Mouse (Mus musculus): ENCODE results near the gene Cyth2. TPM values are rescaled to one million over a fixed set of nuclear protein-coding genes. Genes with fewer than 3 reads are reported as not detected.

The Cyth2 gene
- polyA plus RNA-seq, 1 experiment: 64.7 TPM

GRCm38 (mm10) chr7:45824598-45824997 is 10.2 kb upstream of the Cyth2 start, which contains the start of gene Kcnj14:
Gene Kcnj14, minus strand, starts transcription at chr7:45824782.
- TF ChIP-seq POLR2A (IDR thresholded peaks at IDR 0.05; ENCODE audit: borderline replicate concordance, control insufficient read depth, low read depth, low read length): no peak
- WGBS: 75% methylated on average over 7 of the region's 7 CpGs
- Histone ChIP-seq H3K4me1 (ENCODE audit: control insufficient read depth, insufficient read depth, low read length) (no peaks in the 10 kb centered on the region), H3K27ac (ENCODE audit: control insufficient read depth, insufficient read depth, low read depth, low read length, poor library complexity) (no peak within 1 kb of the TSS), H3K4me3 (replicated peaks; ENCODE audit: control insufficient read depth, low read depth, low read length) (no peak within 1 kb of the TSS)

GRCm38 (mm10) chr7:45820913-45821312 is 6.5 kb upstream of the Cyth2 start:
- no peak for TF ChIP-seq CTCF (IDR thresholded peaks at IDR 0.05; ENCODE audit: control insufficient read depth, insufficient read depth, low read length)
- no peak for TF ChIP-seq POLR2A (IDR thresholded peaks at IDR 0.05; ENCODE audit: borderline replicate concordance, control insufficient read depth, low read depth, low read length)
- no peaks in the 10 kb centered on the region for H3K4me1 ChIP-seq (ENCODE audit: control insufficient read depth, insufficient read depth, low read length)
- no peak overlapping the region for H3K4me3 ChIP-seq (replicated peaks; ENCODE audit: control insufficient read depth, low read depth, low read length)
- no peak overlapping the region for H3K27ac ChIP-seq (ENCODE audit: control insufficient read depth, insufficient read depth, low read depth, low read length, poor library complexity)

GRCm38 (mm10) chr7:45819843-45820242 is 5.5 kb upstream of the Cyth2 start:
- Histone ChIP-seq H3K4me1 (ENCODE audit: control insufficient read depth, insufficient read depth, low read length) (no peaks in the 10 kb centered on the region), H3K4me3 (replicated peaks; ENCODE audit: control insufficient read depth, low read depth, low read length) (no peak overlapping the region), H3K27ac (ENCODE audit: control insufficient read depth, insufficient read depth, low read depth, low read length, poor library complexity) (no peak overlapping the region)
- WGBS: 12% methylated on average over 25 of the region's 25 CpGs
- TF ChIP-seq CTCF (IDR thresholded peaks at IDR 0.05; ENCODE audit: control insufficient read depth, insufficient read depth, low read length): no peak
- no peak for TF ChIP-seq POLR2A (IDR thresholded peaks at IDR 0.05; ENCODE audit: borderline replicate concordance, control insufficient read depth, low read depth, low read length)

- Histone ChIP-seq H3K27ac (ENCODE audit: control insufficient read depth, insufficient read depth, low read depth, low read length, poor library complexity) (no peak overlapping the region), H3K4me1 (ENCODE audit: control insufficient read depth, insufficient read depth, low read length) (no peaks in the 10 kb centered on the region), H3K4me3 (replicated peaks; ENCODE audit: control insufficient read depth, low read depth, low read length) (no peak overlapping the region)
- no peak for TF ChIP-seq POLR2A (IDR thresholded peaks at IDR 0.05; ENCODE audit: borderline replicate concordance, control insufficient read depth, low read depth, low read length)
- TF ChIP-seq CTCF (IDR thresholded peaks at IDR 0.05; ENCODE audit: control insufficient read depth, insufficient read depth, low read length): no peak
- 57% methylated on average over 2 of the region's 2 CpGs for WGBS
These were observed 1.6 kb upstream of the Cyth2 start for GRCm38 (mm10) chr7:45815984-45816351.

GRCm38 (mm10) chr7:45815323-45815983 is 1.1 kb upstream of the Cyth2 start:
- WGBS: 84% methylated on average over 10 of the region's 10 CpGs
- no peak overlapping the region for H3K4me3 ChIP-seq (replicated peaks; ENCODE audit: control insufficient read depth, low read depth, low read length)

GRCm38 (mm10) chr7:45814841-45815240 is 460 bp upstream of the Cyth2 start:
- WGBS: 3% methylated on average over 5 of the region's 5 CpGs
- Histone ChIP-seq H3K4me3 (replicated peaks; ENCODE audit: control insufficient read depth, low read depth, low read length) (peak overlapping the region; percentile 16), H3K27ac (ENCODE audit: control insufficient read depth, insufficient read depth, low read depth, low read length, poor library complexity) (no peak overlapping the region), H3K4me1 (ENCODE audit: control insufficient read depth, insufficient read depth, low read length) (no peaks in the 10 kb centered on the region)
- no peak for TF ChIP-seq CTCF (IDR thresholded peaks at IDR 0.05; ENCODE audit: control insufficient read depth, insufficient read depth, low read length)
- no peak for TF ChIP-seq POLR2A (IDR thresholded peaks at IDR 0.05; ENCODE audit: borderline replicate concordance, control insufficient read depth, low read depth, low read length)

More at GRCm38 (mm10) chr7:45815323-45815983, 1.1 kb upstream of the Cyth2 start:
- TF ChIP-seq POLR2A (IDR thresholded peaks at IDR 0.05; ENCODE audit: borderline replicate concordance, control insufficient read depth, low read depth, low read length): no peak
- no peak for TF ChIP-seq CTCF (IDR thresholded peaks at IDR 0.05; ENCODE audit: control insufficient read depth, insufficient read depth, low read length)
- Histone ChIP-seq H3K4me1 (ENCODE audit: control insufficient read depth, insufficient read depth, low read length) (no peaks in the 10 kb centered on the region), H3K27ac (ENCODE audit: control insufficient read depth, insufficient read depth, low read depth, low read length, poor library complexity) (no peak overlapping the region)

- 93% methylated on average over 8 of the region's 8 CpGs for WGBS
- no peaks in the 10 kb centered on the region for H3K4me1 ChIP-seq (ENCODE audit: control insufficient read depth, insufficient read depth, low read length)
- TF ChIP-seq CTCF (IDR thresholded peaks at IDR 0.05; ENCODE audit: control insufficient read depth, insufficient read depth, low read length): no peak
- no peak for TF ChIP-seq POLR2A (IDR thresholded peaks at IDR 0.05; ENCODE audit: borderline replicate concordance, control insufficient read depth, low read depth, low read length)
- no peak overlapping the region for H3K27ac ChIP-seq (ENCODE audit: control insufficient read depth, insufficient read depth, low read depth, low read length, poor library complexity)
- H3K4me3 ChIP-seq (replicated peaks; ENCODE audit: control insufficient read depth, low read depth, low read length): no peak overlapping the region
These were observed 1.5 kb downstream of the Cyth2 start for GRCm38 (mm10) chr7:45812921-45813320.

- no peak overlapping the region for H3K27ac ChIP-seq (ENCODE audit: control insufficient read depth, insufficient read depth, low read depth, low read length, poor library complexity)
- H3K4me3 ChIP-seq (replicated peaks; ENCODE audit: control insufficient read depth, low read depth, low read length): no peak overlapping the region
- 88% methylated on average over 14 of the region's 14 CpGs for WGBS
- no peak for TF ChIP-seq CTCF (IDR thresholded peaks at IDR 0.05; ENCODE audit: control insufficient read depth, insufficient read depth, low read length)
- TF ChIP-seq POLR2A (IDR thresholded peaks at IDR 0.05; ENCODE audit: borderline replicate concordance, control insufficient read depth, low read depth, low read length): no peak
- no peaks in the 10 kb centered on the region for H3K4me1 ChIP-seq (ENCODE audit: control insufficient read depth, insufficient read depth, low read length)
These were observed 4.9 kb downstream of the Cyth2 start for GRCm38 (mm10) chr7:45809276-45810075.
